Mouse (Mus musculus) gastrocnemius, adult 8-10 months (tissue): ENCODE measurements around the gene Rapgef3. TPM values are rescaled to one million over a fixed set of nuclear protein-coding genes. Genes with fewer than 3 reads are reported as not detected.

Experiments
- DNase-seq, 2 experiments: peaks; one replicate each; pipeline ENCODE4 v3.0.0; 2022; ENCODE audit warnings: low spot score in 2 of 2
- total RNA-seq, 4 experiments: library from RNA; stranded (reverse); gene quantifications; 2 replicates each; pipeline ENCODE4 v1.2.4; 2022

Gene Rapgef3
- total RNA-seq, 4 experiments from 2014 or later = 5.1 to 6.3 (median 5.5) TPM

- DNase-seq = no peak
Observed at GRCm38 (mm10) chr15:97773961-97774370, 6.2 kb upstream of the Rapgef3 start.

GRCm38 (mm10) chr15:97773108-97773507, 5.3 kb upstream of the Rapgef3 start:
- peak in 1 of 2 experiments; percentile 57 for DNase-seq

GRCm38 (mm10) chr15:97770280-97770679, 2.5 kb upstream of the Rapgef3 start:
- DNase-seq = no peak

GRCm38 (mm10) chr15:97768192-97768591, 420 bp upstream of the Rapgef3 start:
- DNase-seq = no peak

- no peak for DNase-seq
Observed at GRCm38 (mm10) chr15:97766594-97767279, 1.0 kb downstream of the Rapgef3 start.

- no peak for DNase-seq
Observed at GRCm38 (mm10) chr15:97766194-97766593, 1.6 kb downstream of the Rapgef3 start.

GRCm38 (mm10) chr15:97765090-97765794, 2.5 kb downstream of the Rapgef3 start:
- no peak for DNase-seq

GRCm38 (mm10) chr15:97764532-97764931, 3.2 kb downstream of the Rapgef3 start:
- no peak for DNase-seq

GRCm38 (mm10) chr15:97763256-97764049, 4.3 kb downstream of the Rapgef3 start:
- DNase-seq = no peak

GRCm38 (mm10) chr15:97762733-97763132, 5.0 kb downstream of the Rapgef3 start:
- peak in 1 of 2 experiments; percentile 48 for DNase-seq

GRCm38 (mm10) chr15:97761438-97761837, 6.3 kb downstream of the Rapgef3 start:
- no peak for DNase-seq

GRCm38 (mm10) chr15:97760952-97761351, 6.8 kb downstream of the Rapgef3 start:
- no peak for DNase-seq

GRCm38 (mm10) chr15:97760006-97760405, 7.8 kb downstream of the Rapgef3 start:
- DNase-seq = no peak

GRCm38 (mm10) chr15:97755361-97755760, 12.4 kb downstream of the Rapgef3 start:
- DNase-seq = no peak

- no peak for DNase-seq
Observed at GRCm38 (mm10) chr15:97754476-97754875, 13.3 kb downstream of the Rapgef3 start.

GRCm38 (mm10) chr15:97752491-97752890, 15.3 kb downstream of the Rapgef3 start:
- DNase-seq = no peak

GRCm38 (mm10) chr15:97751676-97752075, 16.1 kb downstream of the Rapgef3 start:
- no peak for DNase-seq

GRCm38 (mm10) chr15:97750697-97751096, 17.1 kb downstream of the Rapgef3 start:
- no peak for DNase-seq

- DNase-seq = no peak
Observed at GRCm38 (mm10) chr15:97749841-97750240, 17.9 kb downstream of the Rapgef3 start.

- DNase-seq = no peak
Observed at GRCm38 (mm10) chr15:97749397-97749796, 18.4 kb downstream of the Rapgef3 start.

- no peak for DNase-seq
Observed at GRCm38 (mm10) chr15:97748964-97749363, 18.8 kb downstream of the Rapgef3 start.

- DNase-seq = no peak
Observed at GRCm38 (mm10) chr15:97748309-97748708, 19.5 kb downstream of the Rapgef3 start.
